Mouse (Mus musculus): ENCODE measurements at regions not wholly inside any gene's neighbourhood (a gene's known extent, or its start where the extent isn't known, plus 50 kb on each side); places are given as distances from the start of the nearest gene placed in this dataset.

GRCm38 (mm10) chr5:43071541-43071940 is 161.4 kb upstream of the Cpeb2 start:
- WGBS (ENCODE audit: insufficient replicate concordance): 70% methylated on average over 3 of the region's 3 CpGs

GRCm38 (mm10) chr5:43072340-43072739 is 160.6 kb upstream of the Cpeb2 start:
- H3K9ac ChIP-seq: no peak overlapping the region
- 62% methylated on average over 2 of the region's 2 CpGs for WGBS (ENCODE audit: insufficient replicate concordance)
- no peak for ATAC-seq (ENCODE audit: low read depth)

More at GRCm38 (mm10) chr5:43071541-43071940, 161.4 kb upstream of the Cpeb2 start:
- Histone ChIP-seq H3K9me3 (replicated peaks) (no peaks in the 10 kb centered on the region), H3K4me1 (replicated peaks) (no peaks in the 10 kb centered on the region), H3K4me3 (replicated peaks) (no peak overlapping the region), H3K27me3 (no peaks in the 10 kb centered on the region), H3K36me3 (no peaks in the 10 kb centered on the region), H3K27ac (no peak overlapping the region), H3K4me2 (no peak overlapping the region), H3K9ac (no peak overlapping the region)
- DNase-seq (no peak), ATAC-seq (ENCODE audit: low read depth) (no peak)

DNA sequence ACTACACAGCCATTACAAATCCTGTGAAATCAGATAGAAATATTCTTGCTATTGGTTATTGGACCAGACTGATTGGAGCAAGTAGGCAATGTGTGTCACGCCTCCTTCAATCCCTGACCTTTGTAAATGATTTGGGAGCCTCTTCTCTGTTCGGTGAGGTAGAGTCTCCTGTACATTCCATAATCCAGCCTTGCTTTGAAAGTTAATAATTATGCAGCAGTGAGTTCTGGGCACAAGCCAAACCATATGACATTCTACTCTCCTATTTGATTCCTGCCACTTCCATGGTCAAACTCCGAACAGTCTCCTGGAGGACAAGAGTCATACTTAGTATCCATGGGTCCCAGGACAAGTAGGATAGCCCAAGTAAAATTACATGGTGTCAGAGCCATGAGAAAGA is 158.4 kb upstream of the Cpeb2 start:
- Histone ChIP-seq H3K36me3 (no peaks in the 10 kb centered on the region), H3K4me3 (replicated peaks) (no peak overlapping the region), H3K9ac (no peak overlapping the region), H3K27me3 (no peaks in the 10 kb centered on the region), H3K4me2 (no peak overlapping the region), H3K9me3 (replicated peaks) (no peaks in the 10 kb centered on the region), H3K27ac (no peak overlapping the region), H3K4me1 (replicated peaks) (no peaks in the 10 kb centered on the region)
- ATAC-seq (ENCODE audit: low read depth) (no peak), DNase-seq (no peak)
- WGBS (ENCODE audit: insufficient replicate concordance): 69% methylated on average over 3 of the region's 3 CpGs

More at GRCm38 (mm10) chr5:43072340-43072739, 160.6 kb upstream of the Cpeb2 start:
- H3K4me2 ChIP-seq: no peak overlapping the region
- H3K36me3 ChIP-seq: no peaks in the 10 kb centered on the region
- no peak overlapping the region for H3K27ac ChIP-seq
- no peaks in the 10 kb centered on the region for H3K27me3 ChIP-seq
- no peaks in the 10 kb centered on the region for H3K4me1 ChIP-seq (replicated peaks)
- H3K9me3 ChIP-seq (replicated peaks): no peaks in the 10 kb centered on the region
- no peak for DNase-seq
- no peak overlapping the region for H3K4me3 ChIP-seq (replicated peaks)

- no peak overlapping the region for H3K4me3 ChIP-seq (replicated peaks)
- H3K9me3 ChIP-seq (replicated peaks): no peaks in the 10 kb centered on the region
- H3K27ac ChIP-seq: no peak overlapping the region
- DNase-seq (no peak), ATAC-seq (ENCODE audit: low read depth) (no peak)
- no peaks in the 10 kb centered on the region for H3K36me3 ChIP-seq
- 63% methylated on average over 1 of the region's 1 CpGs for WGBS (ENCODE audit: insufficient replicate concordance)
- no peak overlapping the region for H3K4me2 ChIP-seq
- no peaks in the 10 kb centered on the region for H3K27me3 ChIP-seq
- H3K4me1 ChIP-seq (replicated peaks): no peaks in the 10 kb centered on the region
- no peak overlapping the region for H3K9ac ChIP-seq
These were observed 152.7 kb upstream of the Cpeb2 start for GRCm38 (mm10) chr5:43080252-43080651.

- ATAC-seq (ENCODE audit: low read depth) (no peak; the same call in 1 of the 2 replicates), DNase-seq (peak; percentile 3)
- no peaks in the 10 kb centered on the region for H3K9me3 ChIP-seq (replicated peaks)
- H3K27me3 ChIP-seq: no peaks in the 10 kb centered on the region
- no peak overlapping the region for H3K9ac ChIP-seq
- H3K36me3 ChIP-seq: no peaks in the 10 kb centered on the region
- no peaks in the 10 kb centered on the region for H3K4me1 ChIP-seq (replicated peaks)
- no peak overlapping the region for H3K27ac ChIP-seq
- 22% methylated on average over 11 of the region's 11 CpGs for WGBS (ENCODE audit: insufficient replicate concordance)
- H3K4me2 ChIP-seq: no peak overlapping the region
- no peak overlapping the region for H3K4me3 ChIP-seq (replicated peaks)
These were observed 151.1 kb upstream of the Cpeb2 start for GRCm38 (mm10) chr5:43081561-43082534.

DNA sequence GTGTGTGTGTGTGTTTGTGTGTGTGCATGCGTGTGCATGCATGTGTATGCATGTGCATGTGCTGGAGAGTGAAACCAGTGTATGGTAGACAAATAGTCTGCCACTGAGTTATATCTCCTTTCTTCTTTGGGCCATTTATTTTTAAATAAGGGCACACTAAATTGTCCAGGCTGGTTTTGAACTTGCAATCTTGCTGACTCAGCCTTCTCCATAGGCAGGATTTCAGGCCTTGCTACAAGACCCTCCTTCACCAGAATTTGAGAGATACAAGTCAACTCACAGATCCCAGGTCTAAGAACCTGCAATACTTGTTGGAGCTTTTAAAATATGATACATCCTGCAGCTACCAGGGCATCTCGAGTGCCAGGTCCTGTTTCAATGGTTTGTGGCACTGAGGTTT is 145.9 kb upstream of the Cpeb2 start:
- no peaks in the 10 kb centered on the region for H3K9me3 ChIP-seq (replicated peaks)
- no peaks in the 10 kb centered on the region for H3K36me3 ChIP-seq
- peaks cover 4% of the 10 kb centered on the region; the same call in 1 of the 2 replicates for H3K4me1 ChIP-seq (replicated peaks)
- ATAC-seq (ENCODE audit: low read depth): no peak
- H3K4me2 ChIP-seq: no peak overlapping the region
- DNase-seq: no peak
- no peaks in the 10 kb centered on the region for H3K27me3 ChIP-seq
- H3K27ac ChIP-seq: no peak overlapping the region
- 51% methylated on average over 2 of the region's 2 CpGs for WGBS (ENCODE audit: insufficient replicate concordance)
- H3K4me3 ChIP-seq (replicated peaks): no peak overlapping the region
- no peak overlapping the region for H3K9ac ChIP-seq

DNA sequence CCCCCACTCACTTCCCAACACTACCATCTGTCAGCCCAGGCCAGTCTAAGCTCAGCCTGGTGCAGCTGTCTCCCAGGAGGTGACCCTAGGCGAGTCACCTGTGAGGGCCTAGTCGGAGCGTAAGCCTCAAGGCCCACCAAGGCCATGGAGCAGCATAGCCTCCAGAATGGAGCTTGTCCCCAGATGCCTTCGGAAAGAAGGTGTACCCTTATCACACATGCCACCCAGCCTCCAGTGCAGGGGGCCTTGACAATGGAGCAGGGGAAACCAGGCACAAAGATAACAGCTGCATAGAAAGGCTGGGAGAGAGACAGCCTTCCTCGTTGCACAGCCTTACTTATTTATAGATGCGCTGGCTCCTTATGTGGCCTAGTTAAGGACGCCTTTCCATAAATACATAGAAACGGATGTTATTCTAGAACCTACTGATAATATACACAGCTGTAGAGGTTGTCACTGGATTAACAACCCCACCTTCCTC is 145.0 kb upstream of the Cpeb2 start:
- no peaks in the 10 kb centered on the region for H3K27me3 ChIP-seq
- H3K4me3 ChIP-seq (replicated peaks): no peak overlapping the region
- H3K9ac ChIP-seq: no peak overlapping the region
- H3K27ac ChIP-seq: no peak overlapping the region
- H3K4me2 ChIP-seq: no peak overlapping the region
- DNase-seq (no peak), ATAC-seq (ENCODE audit: low read depth) (0 out of 2 replicates have a peak, but pooled peaks have one; percentile 47)
- H3K36me3 ChIP-seq: no peaks in the 10 kb centered on the region
- 41% methylated on average over 8 of the region's 8 CpGs for WGBS (ENCODE audit: insufficient replicate concordance)
- H3K4me1 ChIP-seq (replicated peaks): peaks cover 4% of the 10 kb centered on the region; the same call in 1 of the 2 replicates
- no peaks in the 10 kb centered on the region for H3K9me3 ChIP-seq (replicated peaks)

GRCm38 (mm10) chr5:43088650-43089397 is 144.1 kb upstream of the Cpeb2 start:
- Histone ChIP-seq H3K4me2 (no peak overlapping the region), H3K9ac (no peak overlapping the region), H3K27me3 (no peaks in the 10 kb centered on the region), H3K4me3 (replicated peaks) (no peak overlapping the region), H3K27ac (no peak overlapping the region), H3K9me3 (replicated peaks) (no peaks in the 10 kb centered on the region), H3K4me1 (replicated peaks) (peaks cover 4% of the 10 kb centered on the region; the same call in 1 of the 2 replicates), H3K36me3 (no peaks in the 10 kb centered on the region)
- 72% methylated on average over 12 of the region's 12 CpGs for WGBS (ENCODE audit: insufficient replicate concordance)
- ATAC-seq (ENCODE audit: low read depth): no peak
- no peak for DNase-seq

DNA sequence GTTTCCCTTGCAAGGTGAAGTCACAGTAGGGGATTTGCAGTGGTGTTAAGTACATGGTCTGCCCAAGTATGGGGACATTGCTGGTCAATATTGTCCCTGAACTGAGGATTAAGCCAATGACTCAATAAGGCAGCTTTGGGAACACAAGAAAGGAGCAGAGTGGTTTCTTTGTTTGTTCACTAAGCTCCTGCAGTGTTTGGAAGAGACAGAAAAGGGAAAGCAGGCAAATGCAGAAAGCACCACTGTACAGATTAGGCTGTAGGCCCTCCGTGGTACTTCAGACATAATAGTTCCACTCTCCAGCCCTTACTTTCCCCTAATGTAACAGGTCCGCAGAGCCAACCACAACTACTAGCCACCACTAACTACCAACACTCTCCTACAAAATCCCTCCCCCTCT is 143.5 kb upstream of the Cpeb2 start:
- Histone ChIP-seq H3K9me3 (replicated peaks) (no peaks in the 10 kb centered on the region), H3K27ac (no peak overlapping the region), H3K36me3 (no peaks in the 10 kb centered on the region), H3K27me3 (no peaks in the 10 kb centered on the region), H3K4me3 (replicated peaks) (no peak overlapping the region), H3K4me1 (replicated peaks) (peaks cover 4% of the 10 kb centered on the region), H3K4me2 (no peak overlapping the region), H3K9ac (no peak overlapping the region)
- WGBS (ENCODE audit: insufficient replicate concordance): 66% methylated on average over 2 of the region's 2 CpGs
- no peak for ATAC-seq (ENCODE audit: low read depth)
- no peak for DNase-seq

GRCm38 (mm10) chr5:43089941-43090340 is 143.0 kb upstream of the Cpeb2 start:
- Histone ChIP-seq H3K9me3 (replicated peaks) (no peaks in the 10 kb centered on the region), H3K4me1 (replicated peaks) (peaks cover 4% of the 10 kb centered on the region), H3K27ac (no peak overlapping the region), H3K36me3 (no peaks in the 10 kb centered on the region), H3K9ac (no peak overlapping the region), H3K4me3 (replicated peaks) (no peak overlapping the region), H3K27me3 (no peaks in the 10 kb centered on the region), H3K4me2 (no peak overlapping the region)
- ATAC-seq (ENCODE audit: low read depth): no peak
- no peak for DNase-seq
- 69% methylated on average over 1 of the region's 1 CpGs for WGBS (ENCODE audit: insufficient replicate concordance)

DNA sequence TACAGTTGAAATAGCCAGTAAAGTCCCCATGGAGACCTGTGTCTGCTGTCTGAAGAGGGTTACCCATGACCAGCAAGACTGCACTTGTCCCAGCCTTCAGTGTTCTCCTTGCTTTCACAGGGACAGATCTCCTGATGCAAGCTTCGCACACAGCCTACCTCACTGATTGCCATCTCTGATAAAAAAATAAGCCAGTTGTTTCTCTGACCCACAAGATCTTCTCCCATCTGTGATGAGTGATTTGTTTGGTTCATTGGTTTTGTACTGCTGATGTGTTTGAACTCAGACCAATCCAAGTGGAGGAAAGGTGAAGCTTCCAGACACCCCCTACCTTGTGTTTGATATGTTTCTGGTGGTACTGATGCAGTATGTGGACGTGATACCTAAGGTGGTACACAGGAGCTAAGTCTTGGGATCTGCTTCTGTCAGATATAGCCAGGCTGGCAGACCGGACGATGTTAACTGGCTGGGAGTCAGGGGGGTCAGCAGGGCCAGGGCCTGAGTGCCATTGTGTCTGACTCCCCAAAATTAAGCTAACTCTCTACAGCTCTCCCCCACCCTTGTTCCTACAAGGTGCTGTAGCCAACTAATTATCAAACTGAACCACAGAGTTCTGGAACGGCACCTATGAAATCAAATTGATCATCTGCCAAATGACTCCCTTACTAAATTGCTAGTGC is 139.2 kb upstream of the Cpeb2 start:
- DNase-seq (no peak), ATAC-seq (ENCODE audit: low read depth) (no peak)
- Histone ChIP-seq H3K4me3 (replicated peaks) (no peak overlapping the region), H3K27ac (no peak overlapping the region), H3K9ac (no peak overlapping the region), H3K36me3 (no peaks in the 10 kb centered on the region), H3K27me3 (no peaks in the 10 kb centered on the region), H3K9me3 (replicated peaks) (no peaks in the 10 kb centered on the region), H3K4me2 (no peak overlapping the region), H3K4me1 (replicated peaks) (no peaks in the 10 kb centered on the region; the same call in 1 of the 2 replicates)
- 60% methylated on average over 5 of the region's 5 CpGs for WGBS (ENCODE audit: insufficient replicate concordance)
